ENCODE assay signal across 22 mouse cellular contexts in the genomic region with DNA sequence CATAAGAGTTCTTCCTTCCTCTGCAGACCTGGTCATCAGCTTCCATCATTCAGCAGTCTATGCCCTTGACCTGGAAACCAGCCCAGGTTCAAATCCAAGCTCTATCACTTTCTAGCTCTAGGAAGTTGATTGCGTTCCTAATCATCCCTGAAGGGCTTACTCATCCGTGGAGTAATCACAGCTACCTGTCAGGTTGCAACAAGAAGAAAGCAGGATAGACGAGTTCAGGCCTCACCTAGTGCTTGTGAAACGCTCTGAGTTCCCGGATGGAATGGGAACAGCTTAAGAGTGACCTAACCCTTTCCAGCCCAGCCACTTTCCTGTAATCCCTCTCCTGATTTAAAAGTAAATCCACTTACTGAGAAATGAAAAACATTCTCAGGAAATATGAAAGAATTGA. TPM values are rescaled to one million over a fixed set of nuclear protein-coding genes. Genes with fewer than 3 reads are reported as not detected.
"Had no signal": no experiment of that assay in that cellular context is flagged by ENCODE, and none has a peak within 500 bp of the region (broad histone marks: within the 10 kb centered on the region; RNA-seq: fewer than 3 reads in every experiment).

No protein-coding gene starts in this region.

- H3K4me3 ChIP-seq: liver, embryonic 13.5 days; liver, embryonic 15.5 days; midbrain, embryonic 10.5 days; midbrain, embryonic 12.5 days; myocyte; neural tube, embryonic 13.5 days; neural tube, embryonic 15.5 days had no signal

- DNase-seq: liver, embryonic 13.5 days; midbrain, embryonic 14.5 days; retina, postnatal 1 day; right cerebral cortex, adult 18-20 months; right cerebral cortex, postnatal 25 days; right cerebral cortex, postnatal 4 days; spleen, adult 18-20 months; thymus, adult 2 months; thymus, postnatal 25 days; thymus, postnatal 4 days had no signal

- H3K36me3 ChIP-seq: liver, embryonic 13.5 days; liver, embryonic 15.5 days; midbrain, embryonic 10.5 days; midbrain, embryonic 12.5 days; neural tube, embryonic 13.5 days; neural tube, embryonic 15.5 days had no signal

- H3K9ac ChIP-seq: liver, embryonic 13.5 days; liver, embryonic 15.5 days; lung, embryonic 14.5 days; midbrain, embryonic 12.5 days; neural tube, embryonic 13.5 days; neural tube, embryonic 15.5 days had no signal

- ATAC-seq: midbrain, embryonic 16.5 days had no signal

- H3K4me2 ChIP-seq: liver, embryonic 13.5 days; liver, embryonic 15.5 days; lung, embryonic 14.5 days; midbrain, embryonic 12.5 days; neural tube, embryonic 13.5 days; neural tube, embryonic 15.5 days had no signal

- H3K27me3 ChIP-seq: liver, embryonic 13.5 days; liver, embryonic 15.5 days; midbrain, embryonic 12.5 days; neural tube, embryonic 13.5 days; neural tube, embryonic 15.5 days had no signal

- H3K27ac ChIP-seq: liver, embryonic 13.5 days; liver, embryonic 15.5 days; midbrain, embryonic 10.5 days; midbrain, embryonic 12.5 days; neural tube, embryonic 13.5 days; neural tube, embryonic 15.5 days had no signal

- H3K9me3 ChIP-seq: liver, embryonic 13.5 days; liver, embryonic 15.5 days; midbrain, embryonic 10.5 days; midbrain, embryonic 12.5 days; neural tube, embryonic 13.5 days; neural tube, embryonic 15.5 days had no signal

- H3K4me1 ChIP-seq: liver, embryonic 13.5 days; liver, embryonic 15.5 days; midbrain, embryonic 10.5 days; midbrain, embryonic 12.5 days; neural tube, embryonic 13.5 days; neural tube, embryonic 15.5 days had no signal

RNA-seq across cellular contexts. Expression of a gene that starts 19.1 kb away (rescaled TPM):
- total RNA-seq: megakaryocyte, adult 5-6 weeks; megakaryocyte-erythroid progenitor cell, adult 5-6 weeks had no signal
- polyA plus RNA-seq: liver, embryonic 13.5 days; liver, embryonic 15.5 days; midbrain, embryonic 10.5 days; midbrain, embryonic 12.5 days; neural tube, embryonic 11.5 days had no signal

RNA-seq across cellular contexts. Expression of a gene that starts 45.7 kb away (rescaled TPM):
- total RNA-seq: megakaryocyte, adult 5-6 weeks; megakaryocyte-erythroid progenitor cell, adult 5-6 weeks had no signal
- polyA plus RNA-seq: liver, embryonic 15.5 days; myocyte; neural tube, embryonic 13.5 days; small intestine, adult 2 months had no signal
